ENCODE assay signal across 22 mouse cellular contexts in genomic region chr14:120797916-120798490, GRCm38 (mm10).
DNase-seq lines count a peak whose midpoint lies in the region; ATAC-seq lines count a peak whose summit lies in the region.
"Had no signal": no experiment of that assay in that cellular context is flagged by ENCODE, and none has a peak within 500 bp of the region (broad histone marks: within the 10 kb centered on the region; RNA-seq: fewer than 3 reads in every experiment).

No protein-coding gene starts in this region.

- 0 out of 2 replicates have a peak, but pooled peaks cover 3% of the 10 kb centered on the region for H3K4me1 ChIP-seq in heart, embryonic 10.5 days
- no peaks in the 10 kb centered on the region for H3K4me1 ChIP-seq in hindbrain, embryonic 16.5 days (ENCODE audit: control insufficient read depth, insufficient read depth, low read depth, low read length)
- H3K4me1 ChIP-seq: embryonic facial prominence, embryonic 13.5 days; hindbrain, embryonic 15.5 days; intestine, embryonic 15.5 days had no signal

- no peaks in the 10 kb centered on the region for H3K9me3 ChIP-seq in heart, embryonic 10.5 days
- no peaks in the 10 kb centered on the region for H3K9me3 ChIP-seq in hindbrain, embryonic 16.5 days (ENCODE audit: control insufficient read depth, low read length)
- H3K9me3 ChIP-seq: embryonic facial prominence, embryonic 13.5 days; forebrain, embryonic 13.5 days; hindbrain, embryonic 15.5 days; intestine, embryonic 15.5 days; midbrain, embryonic 12.5 days had no signal

- WGBS in heart, embryonic 10.5 days: 62% methylated on average over 7 of the region's 7 CpGs
- 79% methylated on average over 7 of the region's 7 CpGs for WGBS in hindbrain, embryonic 16.5 days

- H3K4me2 ChIP-seq in hindbrain, embryonic 16.5 days (ENCODE audit: low read length): no peak overlapping the region
- H3K4me2 ChIP-seq: embryonic facial prominence, embryonic 13.5 days; forebrain, embryonic 13.5 days; hindbrain, embryonic 15.5 days; intestine, embryonic 15.5 days; midbrain, embryonic 12.5 days had no signal

- H3K4me3 ChIP-seq in heart, embryonic 10.5 days: no peak overlapping the region
- H3K4me3 ChIP-seq in hindbrain, embryonic 16.5 days (ENCODE audit: low read length): no peak overlapping the region
- H3K4me3 ChIP-seq: embryonic facial prominence, embryonic 13.5 days; erythroblast, embryonic 14.5 days; forebrain, embryonic 13.5 days; hindbrain, embryonic 15.5 days; intestine, embryonic 15.5 days; midbrain, embryonic 12.5 days had no signal

- ATAC-seq in hindbrain, embryonic 16.5 days: no peak
- ATAC-seq: forebrain, embryonic 13.5 days; intestine, embryonic 15.5 days had no signal

- peak; percentile 72 for DNase-seq in heart, embryonic 10.5 days (ENCODE audit: low spot score)
- DNase-seq in heart, postnatal 4 days: no peak
- peak; percentile 19 for DNase-seq in lung, postnatal 10 days
- no peak for DNase-seq in lung, postnatal 36 days
- DNase-seq in ZHBTc4 (ENCODE audit: low read depth, low spot score): peak; percentile 38
- no peak for DNase-seq in retina, postnatal 1 day
- DNase-seq: adrenal gland, postnatal 10 days; cerebellum, adult 8-10 months; cerebellum, postnatal 36 days; embryo, embryonic 11 days; gastrocnemius, postnatal 10 days; kidney, adult 8-10 months; kidney, postnatal 10 days; left cerebral cortex, postnatal 4 days; lung, postnatal 4 days had no signal

- no peak overlapping the region for H3K27ac ChIP-seq in heart, embryonic 10.5 days
- no peak overlapping the region for H3K27ac ChIP-seq in hindbrain, embryonic 16.5 days (ENCODE audit: low read depth, low read length)
- H3K27ac ChIP-seq: embryonic facial prominence, embryonic 13.5 days; forebrain, embryonic 13.5 days; hindbrain, embryonic 15.5 days; intestine, embryonic 15.5 days; midbrain, embryonic 12.5 days had no signal

- H3K36me3 ChIP-seq in heart, embryonic 10.5 days: no peaks in the 10 kb centered on the region
- no peaks in the 10 kb centered on the region for H3K36me3 ChIP-seq in hindbrain, embryonic 16.5 days (ENCODE audit: control insufficient read depth, insufficient read depth, low read length)
- H3K36me3 ChIP-seq: embryonic facial prominence, embryonic 13.5 days; hindbrain, embryonic 15.5 days; intestine, embryonic 15.5 days; midbrain, embryonic 12.5 days had no signal

- H3K27me3 ChIP-seq in heart, embryonic 10.5 days (ENCODE audit: insufficient read depth, poor library complexity, severe bottlenecking): no peaks in the 10 kb centered on the region
- H3K27me3 ChIP-seq in hindbrain, embryonic 16.5 days (replicated peaks; ENCODE audit: control insufficient read depth, insufficient read depth, low read length): no peaks in the 10 kb centered on the region
- H3K27me3 ChIP-seq: embryonic facial prominence, embryonic 13.5 days; forebrain, embryonic 13.5 days; hindbrain, embryonic 15.5 days; intestine, embryonic 15.5 days; midbrain, embryonic 12.5 days had no signal

- no peak overlapping the region for H3K9ac ChIP-seq in hindbrain, embryonic 16.5 days (ENCODE audit: low read depth, low read length)
- H3K9ac ChIP-seq: embryonic facial prominence, embryonic 13.5 days; forebrain, embryonic 13.5 days; hindbrain, embryonic 15.5 days; intestine, embryonic 15.5 days; midbrain, embryonic 12.5 days had no signal

Comparison
In these comparisons a context has a peak if more than half of its experiments do, and no peak if none do; other contexts are left out.
1. DNase-seq: peak in heart, embryonic 10.5 days (single experiment), lung, postnatal 10 days (single experiment) and ZHBTc4 (single experiment); none in heart, postnatal 4 days (single experiment), lung, postnatal 36 days (single experiment) and retina, postnatal 1 day (single experiment).